Mouse (Mus musculus): ENCODE results near the gene Pdcd10.
A peak's percentile ranks its signal among the peaks of the same experiment; 100 is the strongest.

Gene Pdcd10

DNA sequence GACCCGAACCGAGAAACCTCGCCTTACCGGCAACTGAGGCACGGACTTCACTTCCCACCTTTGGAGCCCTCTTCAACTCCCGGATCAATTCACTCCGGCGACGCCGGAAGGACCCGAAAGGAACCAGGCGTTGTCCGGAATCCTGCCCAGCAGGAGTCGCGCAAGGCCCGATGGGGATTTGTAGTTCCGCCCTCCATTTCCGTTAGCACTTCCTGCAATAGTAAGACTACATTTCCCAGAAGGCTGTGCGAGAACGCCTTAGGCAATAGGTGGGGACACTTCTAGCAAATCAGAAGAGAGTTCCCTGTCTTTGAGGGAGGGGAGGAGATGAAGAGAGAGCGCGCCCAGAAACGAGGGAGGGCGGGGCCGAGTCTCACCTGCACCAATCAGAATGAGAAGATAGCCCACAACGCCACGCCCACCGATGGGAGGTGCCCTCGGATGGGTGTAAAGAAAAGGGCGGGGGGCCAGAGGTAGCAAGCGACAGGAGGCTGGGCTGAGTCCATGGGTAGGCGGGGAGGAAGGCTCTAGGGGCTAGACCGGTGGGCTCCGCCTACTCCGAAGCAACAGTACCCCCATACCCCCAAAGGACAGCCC, at the start of gene Pdcd10:
Gene Pdcd10, minus strand, starts transcription at position 162 of the 597 bp plus-strand sequence.
- DNase-seq: peak; percentile 100

- DNase-seq: no peak
Observed at GRCm38 (mm10) chr3:75584898-75585297, 28.2 kb upstream of the Pdcd10 start.

GRCm38 (mm10) chr3:75583293-75583692, 26.6 kb upstream of the Pdcd10 start:
- no peak for DNase-seq

DNA sequence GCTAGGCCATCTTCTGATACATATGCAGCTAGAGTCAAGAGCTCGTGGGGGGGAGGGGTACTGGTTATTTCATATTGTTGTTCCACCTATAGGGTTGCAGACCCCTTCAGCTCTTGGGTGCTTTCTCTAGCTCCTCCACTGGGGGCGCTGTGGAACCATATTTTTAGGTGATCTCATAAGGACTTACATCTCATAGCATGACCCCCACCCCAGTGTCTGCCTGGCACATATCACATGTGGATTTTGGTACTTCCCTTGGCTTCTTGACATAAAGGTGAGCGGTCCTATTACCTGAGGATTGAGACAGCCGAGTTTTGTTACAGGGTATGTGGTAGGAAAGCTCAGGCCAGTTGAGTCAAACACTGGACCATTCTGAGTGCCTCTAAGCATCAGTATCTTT, 22.7 kb upstream of the Pdcd10 start:
- DNase-seq: peak; percentile 77

- DNase-seq: no peak
Observed at GRCm38 (mm10) chr3:75575582-75575981, 18.9 kb upstream of the Pdcd10 start.

DNA sequence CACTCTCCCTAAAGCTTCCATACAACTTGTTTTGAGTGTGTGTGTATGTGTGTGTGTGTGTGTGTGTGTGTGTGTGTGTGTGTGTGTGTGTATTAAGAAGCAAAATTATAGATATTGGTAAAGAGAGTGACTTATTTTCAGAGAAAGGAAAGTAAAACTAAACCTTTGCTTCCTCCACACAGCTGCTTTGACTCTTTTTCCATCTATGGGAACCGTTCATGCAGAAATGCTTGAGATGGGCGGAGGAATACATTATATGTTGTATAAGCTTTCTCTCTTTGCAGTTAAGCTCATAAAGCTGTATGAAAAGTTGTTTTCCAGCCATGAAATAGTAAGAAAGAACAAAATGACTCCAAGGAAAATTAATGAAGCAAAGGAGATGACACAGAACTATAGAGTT, 17.4 kb upstream of the Pdcd10 start:
- no peak for DNase-seq

DNA sequence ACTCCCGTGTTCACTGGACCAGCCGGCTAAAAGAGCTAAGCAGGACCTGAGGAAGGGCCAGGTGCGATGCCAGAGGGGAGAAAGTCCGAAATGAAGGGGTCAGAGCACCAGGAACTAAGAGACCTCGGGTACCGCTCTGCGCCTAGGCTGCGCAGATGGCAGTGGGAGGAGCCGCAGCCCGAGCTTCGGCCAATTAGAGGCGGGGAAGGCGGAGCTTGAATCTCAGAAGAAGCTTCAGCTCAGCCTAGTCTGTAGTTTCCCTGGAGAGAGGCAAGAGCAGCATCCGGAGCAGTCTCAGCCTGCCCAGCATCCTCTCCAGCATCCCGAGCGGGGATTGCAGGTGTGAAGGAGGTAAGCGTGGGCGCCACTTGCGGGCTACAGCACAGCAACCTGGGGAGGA, 636 bp upstream of the Pdcd10 start, which contains the start of gene Serpini1:
Gene Serpini1, plus strand, starts transcription at position 256 of the 400 bp plus-strand sequence.
- peak; percentile 92 for DNase-seq

- peak; percentile 80 for DNase-seq
Observed at GRCm38 (mm10) chr3:75556121-75556694, 448 bp downstream of the Pdcd10 start.

DNA sequence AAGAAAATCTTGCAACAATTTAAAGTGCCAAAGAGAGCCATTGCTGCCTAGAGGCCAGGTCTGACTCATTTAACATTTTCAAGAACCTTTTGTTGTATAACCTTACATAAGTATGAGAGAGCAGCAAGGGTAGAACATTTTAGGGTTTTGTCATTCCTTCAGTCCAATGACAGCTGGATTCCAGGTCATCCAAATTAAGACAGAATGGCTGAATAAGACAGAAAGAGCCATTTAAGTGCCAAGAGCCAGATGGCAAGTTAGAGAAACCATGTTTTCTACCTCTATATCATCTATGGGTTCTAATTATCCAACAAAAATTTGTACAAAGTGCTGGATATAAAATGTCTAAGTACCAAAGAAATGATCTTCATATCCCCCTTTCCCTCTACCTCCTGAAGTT, 5.4 kb downstream of the Pdcd10 start:
- DNase-seq: no peak

DNA sequence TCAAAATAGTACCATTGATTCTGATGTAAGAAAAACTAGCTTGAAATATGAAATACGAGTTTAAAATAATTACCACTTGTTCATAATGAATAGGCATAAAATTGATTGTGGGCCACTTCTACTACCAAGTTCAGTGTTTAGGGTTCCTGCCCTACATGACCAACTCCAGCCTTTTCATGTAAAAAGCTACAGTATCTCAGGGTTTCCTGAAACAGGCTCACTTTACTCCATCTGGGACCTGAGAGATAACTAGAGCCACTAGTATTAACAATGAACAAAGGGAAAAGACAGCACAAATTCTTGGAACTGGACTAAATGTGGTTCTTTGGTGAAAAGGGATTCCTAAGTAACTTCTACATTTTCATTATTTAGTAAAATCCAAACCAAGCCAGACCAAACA, 12.4 kb downstream of the Pdcd10 start:
- no peak for DNase-seq

DNA sequence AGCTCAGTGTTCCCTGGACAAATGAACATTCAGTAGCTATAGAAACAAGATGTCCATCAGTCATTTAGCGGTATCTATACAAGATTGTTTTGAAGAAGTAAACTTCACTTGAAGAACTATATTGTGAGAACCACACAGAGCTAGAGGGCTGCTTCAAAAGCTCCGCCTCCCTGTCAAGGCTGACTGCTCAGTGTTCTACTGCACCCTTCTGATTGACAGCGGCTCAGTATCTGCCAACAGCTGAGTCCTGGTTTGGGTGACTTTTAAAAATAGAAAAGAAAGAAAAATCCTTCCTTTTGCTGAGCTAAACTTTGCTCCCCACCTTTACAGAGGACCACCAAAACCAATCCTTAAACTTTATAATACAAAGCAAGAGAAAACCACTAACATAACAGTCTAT, 13.8 kb downstream of the Pdcd10 start:
- DNase-seq: peak; percentile 12

DNA sequence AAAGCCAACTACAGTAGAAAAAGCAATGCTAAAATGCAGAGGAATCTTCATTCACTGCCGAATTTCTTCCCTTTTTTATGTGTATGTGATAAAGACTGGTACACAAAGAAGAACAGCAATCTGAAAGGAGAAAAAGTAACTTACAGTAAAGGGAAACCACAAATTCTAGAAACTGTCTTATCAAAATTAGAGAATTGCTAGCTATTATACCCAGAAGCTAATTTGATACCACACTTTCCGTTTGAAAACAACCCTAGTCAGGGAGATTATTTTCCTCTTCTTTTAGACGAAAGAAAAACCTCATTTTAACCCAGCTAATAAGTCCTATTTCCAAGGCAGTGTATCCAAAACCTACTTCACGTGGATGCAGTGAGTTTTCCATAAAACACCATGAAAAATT, 15.4 kb downstream of the Pdcd10 start:
- DNase-seq: no peak

DNA sequence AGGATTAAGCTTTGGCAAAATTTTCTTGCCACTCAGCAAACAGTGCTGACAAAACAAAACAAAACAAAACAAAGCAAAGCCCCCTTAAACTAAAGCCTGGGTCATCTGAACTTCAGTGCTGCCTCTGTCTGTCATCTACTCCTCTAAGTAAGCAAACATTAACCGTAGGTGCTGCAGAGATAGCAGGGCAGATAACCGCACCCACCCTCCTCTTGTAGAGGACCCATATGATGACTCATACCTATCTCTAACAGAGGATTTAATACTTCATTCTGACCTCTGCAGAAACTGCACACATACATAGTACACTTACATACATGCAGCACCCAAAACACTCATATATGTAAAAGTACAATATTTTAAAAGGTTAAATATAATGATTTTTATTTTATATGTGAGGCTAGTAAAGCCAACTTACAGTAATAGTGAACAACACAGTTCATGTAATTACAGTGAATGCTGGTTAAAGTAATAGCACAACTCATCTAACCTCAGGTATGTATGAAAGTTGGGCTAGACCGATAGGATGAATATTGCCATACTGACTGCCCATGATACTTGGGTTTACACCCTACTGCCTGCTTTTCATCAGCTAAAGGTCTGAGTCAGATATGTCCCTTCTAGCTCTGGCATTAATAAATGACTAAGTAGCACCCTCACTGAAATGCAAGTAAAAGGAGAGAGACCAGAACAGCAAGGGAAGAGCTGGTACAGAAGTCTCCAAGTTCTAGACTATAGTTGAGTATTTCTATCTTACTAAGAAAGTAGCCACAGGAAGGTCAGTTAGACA, 22.4 kb downstream of the Pdcd10 start:
- DNase-seq: no peak

GRCm38 (mm10) chr3:75531074-75531473, 25.6 kb downstream of the Pdcd10 start:
- DNase-seq: no peak

DNA sequence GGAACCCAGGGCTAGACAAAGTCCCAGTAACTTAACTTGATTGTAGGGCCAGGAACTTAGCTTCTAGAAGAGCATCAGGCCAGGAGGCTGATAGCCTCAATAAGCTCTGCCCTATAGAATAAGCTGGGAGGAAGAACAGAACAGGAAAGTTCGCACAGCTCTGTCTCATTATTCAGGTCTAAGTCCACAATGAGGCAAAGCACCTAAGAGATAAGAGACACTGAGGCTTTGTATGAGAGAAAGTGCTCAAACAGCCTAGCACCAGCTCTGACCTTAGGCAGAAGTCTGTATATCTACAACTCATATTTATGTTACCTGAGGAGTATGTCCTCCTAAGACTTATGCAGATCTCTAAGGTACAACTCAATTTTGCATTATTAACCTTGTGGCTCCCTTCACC, 34.1 kb downstream of the Pdcd10 start:
- DNase-seq: no peak

DNA sequence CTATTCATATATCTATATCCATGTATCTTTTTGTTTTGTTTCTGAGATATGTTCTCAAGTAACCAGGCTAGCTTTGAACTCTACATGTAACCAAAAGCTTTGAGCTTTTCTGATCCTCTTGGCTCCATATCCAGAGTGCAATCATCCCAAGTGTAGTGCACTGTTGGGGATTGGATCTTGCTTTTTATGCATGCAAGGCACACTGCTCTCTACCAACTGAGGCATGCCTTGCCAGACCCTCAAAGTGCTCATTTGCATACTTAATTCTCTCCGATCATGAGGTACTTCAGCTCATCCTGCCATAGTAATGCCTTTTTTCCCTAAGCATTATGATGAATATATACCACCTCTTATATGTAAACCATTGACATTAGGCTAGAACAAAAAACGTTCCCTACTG, 35.3 kb downstream of the Pdcd10 start:
- DNase-seq: no peak

DNA sequence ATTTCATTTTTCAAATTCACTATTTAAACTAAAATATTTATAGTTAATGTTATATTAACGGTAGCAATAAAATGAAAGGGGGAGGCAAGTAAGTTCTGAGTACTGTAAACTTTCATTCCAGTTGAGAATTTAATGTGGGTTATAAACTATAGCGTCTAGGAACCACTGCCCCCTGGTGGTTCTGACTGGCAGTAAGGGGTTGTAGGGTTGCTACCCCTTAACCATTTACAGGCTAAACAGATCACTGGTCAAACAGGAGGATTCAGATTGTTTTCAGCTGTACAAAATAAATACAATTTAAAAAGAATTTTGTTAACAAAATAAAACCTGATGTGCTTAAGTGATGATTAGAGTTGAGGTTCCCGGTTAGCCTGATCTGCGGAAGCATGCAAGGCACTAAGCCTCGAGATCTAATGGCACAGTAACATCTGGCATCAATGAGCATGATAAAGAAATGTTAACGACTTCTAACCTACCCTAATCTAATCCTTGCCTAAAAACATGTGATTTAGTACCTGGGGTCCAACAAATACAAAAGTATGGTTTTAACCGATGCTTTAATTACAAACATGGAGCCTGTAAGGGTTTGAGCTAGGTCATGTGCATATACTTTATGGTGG, 38.9 kb downstream of the Pdcd10 start:
- peak; percentile 82 for DNase-seq

DNA sequence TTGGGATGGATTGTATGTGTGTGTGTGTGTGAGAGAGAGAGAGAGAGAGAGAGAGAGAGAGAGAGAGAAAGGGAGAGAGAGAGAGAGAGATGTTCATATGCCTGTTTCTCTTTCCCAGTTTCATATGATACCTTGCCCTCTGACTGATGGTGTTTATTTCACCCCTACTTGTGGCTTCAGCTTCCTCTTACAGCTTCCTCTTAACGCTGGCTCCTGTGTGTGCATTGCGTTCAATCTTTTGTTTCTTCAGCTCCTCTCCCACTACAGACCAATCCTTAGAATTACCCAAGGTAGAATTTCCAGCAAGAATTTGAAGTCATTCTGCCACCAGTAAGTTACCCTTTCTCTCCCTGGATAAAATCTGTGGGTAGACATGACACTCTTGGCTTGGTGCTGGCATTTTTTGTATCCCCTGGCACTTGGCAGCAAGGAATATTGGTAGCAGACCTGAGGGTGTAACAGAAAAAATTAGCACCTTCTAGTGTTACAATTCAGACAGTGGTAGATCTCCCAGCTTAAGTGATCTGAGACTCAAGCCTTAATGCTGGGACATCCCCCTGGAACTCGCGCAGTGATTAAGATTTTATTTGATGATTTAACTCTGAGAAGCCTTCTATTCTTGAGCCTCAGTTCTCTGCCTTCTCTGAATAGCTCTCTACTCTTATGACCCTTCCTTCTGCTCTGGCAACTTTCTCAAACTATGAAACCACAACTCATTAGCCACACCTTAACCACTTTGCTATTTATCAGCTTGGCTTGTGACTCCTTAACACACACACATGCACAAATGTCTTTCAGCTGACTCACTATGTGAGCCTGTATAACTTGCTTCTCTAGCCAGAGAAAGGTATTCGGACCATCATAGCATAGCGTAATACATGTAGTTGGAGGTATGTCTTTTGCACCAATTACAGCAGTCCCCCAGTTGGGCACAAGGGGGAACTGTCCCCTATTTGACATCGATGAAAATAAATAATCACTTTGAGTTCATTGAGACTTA, 57.4 kb downstream of the Pdcd10 start:
- peak; percentile 27 for DNase-seq

- DNase-seq: no peak
Observed at GRCm38 (mm10) chr3:75492913-75493312, 63.7 kb downstream of the Pdcd10 start.

- DNase-seq: no peak
Observed at GRCm38 (mm10) chr3:75482056-75482455, 74.6 kb downstream of the Pdcd10 start, which contains the start of gene Wdr49. Gene Wdr49, minus strand, starts transcription at chr3:75482156.

GRCm38 (mm10) chr3:75475106-75475505, 81.5 kb downstream of the Pdcd10 start:
- DNase-seq: no peak

- no peak for DNase-seq
Observed at GRCm38 (mm10) chr3:75474657-75475056, 82.0 kb downstream of the Pdcd10 start.
